Mouse (Mus musculus): ENCODE data around the gene Cyp4v3.

DNA sequence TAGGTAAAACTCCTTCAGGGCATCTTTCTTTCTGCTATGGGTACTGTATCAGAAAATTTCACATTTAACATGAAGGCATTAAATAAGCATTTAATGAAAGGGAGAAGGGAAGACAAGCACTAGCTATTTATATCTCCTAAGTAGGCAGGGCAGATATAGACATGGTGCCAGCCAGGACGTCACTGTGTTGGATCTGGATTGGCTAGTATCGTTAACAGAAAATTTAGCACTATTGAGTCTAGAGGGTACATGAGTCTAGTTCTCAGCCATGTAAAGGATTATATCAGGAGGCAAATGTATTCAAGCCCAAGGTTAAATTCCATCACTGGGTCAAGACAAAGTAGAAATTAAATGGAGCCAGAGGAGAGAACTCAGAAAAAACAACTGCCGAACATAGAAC, 41.1 kb upstream of the Cyp4v3 start:
- TF ChIP-seq POLR2A (IDR thresholded peaks at IDR 0.05; ENCODE audit: low read depth, low read length) (no peak), CTCF (IDR thresholded peaks at IDR 0.05; ENCODE audit: borderline replicate concordance, insufficient read depth, low read length) (no peak)
